Mouse (Mus musculus) liver, adult 2 months (tissue): ENCODE data around the gene Ssu72.

Experiments
- CTCF ChIP-seq: fragments of 200-500 bp; IDR thresholded peaks from 2 replicates; pipeline ENCODE4 v1.5.1; 2011; ENCODE audit warnings: low read depth, low read length, control low read depth
- POLR2A ChIP-seq: fragments of 200-500 bp; IDR thresholded peaks from 2 replicates; pipeline ENCODE4 v1.6.1; 2011; ENCODE audit warnings: low read length, control low read depth; ENCODE audit not compliant: insufficient read depth; ENCODE audit errors: extremely low read depth

DNA sequence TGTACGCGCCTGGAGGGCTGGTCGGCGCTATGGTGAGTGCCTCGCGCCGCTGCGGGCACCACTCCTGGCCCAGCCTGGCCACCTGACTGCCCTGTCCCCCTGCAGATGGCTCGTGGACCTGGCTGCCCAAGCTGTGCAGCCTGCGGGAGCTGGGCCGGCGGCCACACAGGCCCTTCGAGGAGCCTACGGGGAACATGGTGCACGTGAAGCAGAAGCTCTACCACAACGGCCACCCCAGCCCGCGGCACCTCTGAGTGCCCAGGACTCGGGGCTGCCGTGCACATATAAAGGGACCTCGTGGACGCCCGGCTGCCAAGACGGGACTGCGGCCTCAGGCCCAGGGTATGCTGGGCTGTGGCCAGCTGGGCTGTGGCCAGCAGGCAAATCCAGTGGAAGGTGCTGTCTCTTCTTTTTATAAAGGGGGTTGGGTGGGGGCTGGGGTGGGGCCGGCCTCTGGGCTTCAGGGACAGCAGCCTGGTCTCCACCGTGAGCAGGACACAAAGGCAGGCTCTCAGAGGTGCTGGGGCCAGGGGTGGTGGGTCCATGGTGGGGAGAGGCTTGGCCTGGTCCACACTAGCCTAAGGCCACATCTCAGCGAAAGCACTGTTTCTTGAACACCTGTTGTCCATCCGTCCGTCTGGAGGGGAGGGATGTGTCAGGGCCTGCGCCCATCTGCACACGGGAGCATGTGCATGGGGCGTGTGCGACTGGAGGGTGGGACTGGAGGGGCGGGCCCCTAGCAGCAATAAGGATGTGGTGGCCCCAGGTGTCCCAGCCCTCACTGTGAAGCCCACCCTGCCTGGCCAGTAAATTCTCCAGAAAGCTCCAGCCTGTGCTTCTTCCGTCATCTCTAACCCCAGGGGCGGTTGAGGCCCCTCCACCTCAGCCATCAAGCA lies 35.4 kb downstream of the Ssu72 start:
- TF ChIP-seq CTCF (no peak), POLR2A (no peak)
